Mouse (Mus musculus): ENCODE data around the gene Slc12a5.

DNA sequence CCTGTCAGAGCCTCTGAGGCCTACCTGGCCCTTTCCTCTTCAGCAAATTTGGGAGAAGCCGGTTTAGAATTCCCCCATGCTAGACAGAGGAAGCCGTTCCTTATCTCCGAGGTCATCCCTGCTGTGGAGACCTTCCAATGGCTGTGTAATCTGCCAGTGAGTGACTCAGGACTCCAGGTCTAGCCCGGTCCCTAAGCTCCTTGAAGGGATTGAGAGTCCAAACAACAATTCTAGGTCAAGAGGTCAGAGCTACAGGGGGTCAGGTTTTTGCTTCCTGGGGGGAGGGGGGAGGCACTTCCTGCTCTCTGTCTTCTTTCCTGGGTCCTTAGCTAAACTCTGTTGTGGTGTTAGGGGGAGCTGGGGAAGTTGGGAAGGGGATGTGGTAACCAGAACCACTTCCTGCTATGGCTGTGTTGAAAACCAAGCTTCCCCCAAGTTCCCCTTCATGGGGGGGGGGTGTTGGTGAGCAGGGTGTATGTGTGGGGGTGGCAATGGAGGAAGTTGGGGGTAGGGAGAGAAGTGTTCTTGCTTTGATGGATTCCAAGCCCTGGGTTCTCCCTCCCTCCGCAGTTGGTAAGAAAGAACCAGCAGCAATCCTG, 17.8 kb upstream of the Slc12a5 start:
- TF ChIP-seq CTCF (conservative IDR thresholded peaks at IDR 0.05; ENCODE audit: low read length) (no peak), NANOG (IDR thresholded peaks at IDR 0.05; ENCODE audit: borderline replicate concordance, low read length) (no peak)

All from E14TG2a.4 (cell line).